20 mouse cellular contexts compared by ENCODE assay signal in genomic region chr10:20574414-20574813, GRCm38 (mm10).
DNase-seq lines count a peak whose midpoint lies in the region; ATAC-seq lines count a peak whose summit lies in the region.
"Had no signal": no experiment of that assay in that cellular context is flagged by ENCODE, and none has a peak within 500 bp of the region (broad histone marks: within the 10 kb centered on the region; RNA-seq: fewer than 3 reads in every experiment).

No protein-coding gene starts in this region.

- peak; percentile 73 for ATAC-seq in granulocyte monocyte progenitor cell, adult 5-6 weeks (replicated peaks; ENCODE audit: poor library complexity, severe bottlenecking)
- ATAC-seq in megakaryocyte progenitor cell, adult 5-6 weeks (replicated peaks; ENCODE audit: poor library complexity), result peak; percentile 50; the same call in 1 of the 2 replicates
- ATAC-seq in neutrophil, adult 5-6 weeks (ENCODE audit: extremely low read depth, insufficient number of reproducible peaks, low FRiP score, poor library complexity, severe bottlenecking), result 0 out of 2 replicates have a peak, but pooled peaks have one; percentile 36
- ATAC-seq: forebrain, embryonic 13.5 days; forebrain, embryonic 15.5 days; forebrain, postnatal 0 days had no signal

- DNase-seq in MEL-GATA-1-ER (ENCODE audit: extremely low read depth, low read depth), result peak; percentile 11
- no peak for DNase-seq in thymus, postnatal 36 days
- no peak for DNase-seq in c-Kit-positive CD71-positive TER-119-positive erythroid progenitor cells, embryonic 14.5 days (ENCODE audit: low spot score)
- no peak for DNase-seq in liver
- no peak for DNase-seq in adrenal gland, adult 2 months
- DNase-seq: adrenal gland, adult 8-10 months; adrenal gland, postnatal 14 days; adrenal gland, postnatal 36 days; cerebellum, adult 11 months; cerebellum, adult 18-20 months; cerebellum, adult 8-10 months; cerebellum, adult 9-11 months; cerebellum, postnatal 14 days; cerebellum, postnatal 36 days; forebrain, postnatal 0 days had no signal
